Mouse (Mus musculus): ENCODE data around the gene Hoxd3.

- TF ChIP-seq EP300 (optimal IDR thresholded peaks at IDR 0.05) (no peak), CTCF (IDR thresholded peaks at IDR 0.05; ENCODE audit: low read depth) (no peak)
These were observed 13.4 kb downstream of the Hoxd3 start for GRCm38 (mm10) chr2:74725171-74725570.

All from stomach, postnatal 0 days (tissue).